Mouse (Mus musculus): ENCODE measurements at regions not wholly inside any gene's neighbourhood (a gene's known extent, or its start where the extent isn't known, plus 50 kb on each side); places are given as distances from the start of the nearest gene placed in this dataset.
A peak's percentile ranks its signal among the peaks of the same experiment; 100 is the strongest.

DNA sequence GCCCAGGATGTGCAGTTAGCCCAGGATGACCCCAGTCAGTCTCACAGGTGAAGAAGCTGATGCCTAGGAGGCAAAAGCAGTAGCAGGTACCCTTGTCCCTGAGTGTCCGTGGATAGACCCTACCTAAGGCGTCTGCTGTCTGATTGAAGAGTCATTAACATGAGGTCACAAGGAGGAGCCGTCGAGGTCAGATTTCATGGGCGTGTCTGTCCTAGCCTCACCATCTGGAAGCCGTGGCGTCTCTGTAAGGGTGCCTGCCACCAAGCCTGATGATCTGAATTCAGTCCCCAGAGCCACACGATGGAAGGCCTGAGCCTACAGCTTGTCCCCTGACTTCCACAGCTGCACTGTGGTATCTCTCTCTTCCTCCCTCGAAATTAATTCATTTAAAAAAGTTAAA, 88.9 kb upstream of the Haao start:
- no peak for DNase-seq (ENCODE audit: extremely low read depth, low read depth, low spot score)

GRCm38 (mm10) chr17:83935969-83936368, 88.2 kb upstream of the Haao start:
- no peak for DNase-seq (ENCODE audit: extremely low read depth, low read depth, low spot score)

GRCm38 (mm10) chr17:83935232-83935631, 87.5 kb upstream of the Haao start:
- no peak for DNase-seq (ENCODE audit: extremely low read depth, low read depth, low spot score)

DNA sequence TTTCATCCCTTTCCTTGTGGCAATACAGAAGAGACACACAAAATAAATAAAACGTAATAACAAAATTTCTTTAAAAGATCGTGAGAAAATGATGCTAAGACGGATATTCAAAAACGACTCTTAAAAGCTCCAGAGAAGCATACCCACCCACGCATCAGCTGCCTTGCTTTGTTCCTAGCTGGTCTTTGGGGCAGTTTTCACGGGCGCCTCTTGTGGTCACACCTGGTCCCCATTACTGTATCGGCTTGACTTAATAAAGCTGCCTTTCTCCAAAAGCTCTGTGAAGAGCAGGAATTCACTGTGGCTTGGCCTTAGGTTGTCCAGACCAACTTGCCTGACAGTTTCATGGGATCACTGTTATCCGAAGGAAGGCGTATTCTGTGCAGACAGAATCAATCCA, 86.0 kb upstream of the Haao start:
- DNase-seq (ENCODE audit: extremely low read depth, low read depth, low spot score) = no peak

GRCm38 (mm10) chr17:83930401-83930800, 82.6 kb upstream of the Haao start:
- no peak for DNase-seq (ENCODE audit: extremely low read depth, low read depth, low spot score)

DNA sequence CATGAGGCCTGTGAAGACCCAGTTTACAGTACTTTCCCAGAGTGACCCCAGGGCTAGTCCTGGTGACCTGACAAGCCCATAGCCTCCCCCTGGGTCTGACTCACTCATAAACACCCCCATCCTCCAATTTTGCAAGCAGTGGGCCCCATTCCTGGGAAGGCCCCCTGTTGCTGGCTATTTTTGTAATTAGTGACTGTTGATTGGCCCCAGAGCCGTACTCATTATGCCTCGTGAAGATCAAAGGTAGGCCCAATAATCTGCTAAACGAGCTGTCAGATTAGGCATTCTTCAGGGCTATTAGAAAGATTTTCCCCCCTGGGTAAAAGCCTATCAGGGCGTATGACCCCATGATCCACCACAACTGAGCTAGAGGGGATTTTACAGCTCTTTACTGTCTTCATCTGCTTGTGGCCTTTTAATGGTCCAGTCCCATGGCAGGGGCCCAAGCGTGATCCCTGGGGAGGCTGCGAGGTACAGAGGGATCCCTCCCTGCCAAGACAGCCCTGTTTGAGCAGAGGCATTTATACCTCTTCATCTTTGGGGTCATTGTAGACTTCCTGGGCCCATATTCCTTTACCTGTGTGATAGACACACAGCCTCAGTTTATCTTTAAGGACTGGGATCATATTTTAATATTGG, 80.1 kb upstream of the Haao start:
- DNase-seq (ENCODE audit: extremely low read depth, low read depth, low spot score) = no peak

GRCm38 (mm10) chr17:83924259-83924922, 76.6 kb upstream of the Haao start:
- no peak for DNase-seq (ENCODE audit: extremely low read depth, low read depth, low spot score)

GRCm38 (mm10) chr17:83920894-83921293, 73.1 kb upstream of the Haao start:
- DNase-seq (ENCODE audit: extremely low read depth, low read depth, low spot score) = no peak

DNA sequence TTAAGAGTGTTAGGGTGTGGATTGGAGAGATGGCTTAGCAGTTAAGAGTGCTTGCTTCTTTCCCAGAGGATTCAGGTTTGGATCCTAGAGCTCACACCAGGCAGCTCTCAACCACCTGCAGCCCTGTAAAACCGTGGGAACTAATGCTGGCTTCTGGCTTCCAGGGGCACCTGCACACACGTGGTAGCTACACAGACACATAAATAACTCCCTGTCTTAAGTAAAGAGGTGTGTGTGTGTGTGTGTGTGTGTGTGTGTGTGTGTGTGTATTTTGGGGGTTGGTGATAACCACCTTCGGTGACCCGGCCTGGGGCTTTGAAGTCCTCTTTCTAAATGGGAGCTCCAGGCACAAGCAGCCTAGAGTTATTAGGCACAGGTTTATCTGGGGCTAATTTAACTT, 72.5 kb upstream of the Haao start:
- no peak for DNase-seq (ENCODE audit: extremely low read depth, low read depth, low spot score)

DNA sequence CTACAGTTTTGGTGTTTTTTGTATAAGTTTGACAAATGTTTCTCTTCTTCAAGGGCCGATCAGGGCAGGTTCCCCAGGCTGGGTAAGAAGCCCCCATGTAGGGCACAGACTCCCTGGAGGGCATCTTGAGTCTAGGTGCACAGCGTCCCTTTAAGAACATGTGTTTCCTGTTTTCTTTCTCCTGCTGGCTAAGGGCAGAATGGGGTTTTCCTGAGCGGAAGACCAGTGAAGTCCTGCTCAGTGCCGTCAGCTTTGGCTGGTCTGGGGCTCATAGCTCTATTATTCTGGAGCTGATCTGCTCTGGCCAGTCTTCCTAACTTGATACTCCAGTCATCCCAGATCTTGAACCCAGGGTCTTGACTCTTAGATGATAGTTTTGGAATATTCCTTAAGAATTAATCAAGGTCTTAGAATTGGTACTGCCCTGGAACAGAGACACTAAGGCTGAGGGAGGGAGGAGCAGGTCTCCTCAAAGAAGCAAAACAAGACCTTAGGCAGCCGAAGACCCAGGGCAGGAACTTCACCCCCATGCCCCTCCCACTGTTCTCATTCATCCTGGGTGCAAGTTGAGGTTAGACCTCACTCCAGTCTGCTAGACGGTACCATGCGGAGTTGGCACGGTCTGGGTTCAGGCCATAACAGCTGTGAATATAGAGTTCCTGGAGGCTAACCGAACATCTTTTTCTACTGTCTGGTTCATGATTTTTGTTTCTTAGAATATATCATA, 70.8 kb upstream of the Haao start:
- no peak for DNase-seq (ENCODE audit: extremely low read depth, low read depth, low spot score)

DNA sequence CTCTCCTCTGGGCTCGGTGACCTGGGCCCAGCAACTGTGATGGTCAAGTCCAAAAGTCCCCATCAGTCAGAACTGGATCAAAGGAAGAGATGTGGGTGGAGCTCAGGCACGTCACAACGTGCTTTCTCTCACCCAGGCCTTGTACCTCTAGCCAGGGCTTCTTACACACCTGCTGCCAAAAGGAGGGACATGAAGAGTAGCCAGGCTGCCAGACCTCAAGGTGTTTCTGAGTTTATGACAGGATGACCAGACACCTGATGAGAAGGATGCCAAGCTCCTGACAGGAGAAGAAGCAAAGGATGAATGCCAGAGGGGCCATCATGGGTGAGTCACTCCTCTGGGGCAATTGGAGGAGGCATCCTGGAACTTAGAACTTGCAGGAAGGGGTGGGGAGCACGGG, 70.0 kb upstream of the Haao start:
- DNase-seq (ENCODE audit: extremely low read depth, low read depth, low spot score) = no peak

DNA sequence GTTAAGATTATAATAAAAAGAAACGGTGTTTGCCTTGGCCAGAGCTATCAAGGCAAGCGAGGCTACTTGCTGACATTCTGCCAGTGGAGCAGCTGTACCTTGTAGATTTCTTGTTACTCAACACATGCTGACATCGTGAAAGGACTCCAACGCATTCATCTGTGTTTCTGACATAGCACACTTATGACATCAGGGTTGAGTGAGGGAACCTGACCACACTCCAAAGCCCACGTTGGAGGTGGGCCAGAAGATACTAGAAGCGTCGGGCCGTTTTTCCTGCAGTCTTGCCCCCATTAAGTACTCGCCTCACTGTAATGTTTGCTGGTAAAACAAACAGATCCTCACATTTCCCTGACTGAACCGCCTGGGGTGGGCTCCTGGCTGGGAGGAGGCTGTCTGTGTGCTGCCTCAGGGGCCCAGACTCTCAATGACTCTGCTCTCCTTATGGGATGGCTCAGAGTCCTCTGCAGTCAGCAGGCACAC, 69.0 kb upstream of the Haao start:
- peak; percentile 64 for DNase-seq (ENCODE audit: extremely low read depth, low read depth, low spot score)

- DNase-seq (ENCODE audit: extremely low read depth, low read depth, low spot score) = no peak
Measured at GRCm38 (mm10) chr17:83915034-83915433, 67.3 kb upstream of the Haao start.

DNA sequence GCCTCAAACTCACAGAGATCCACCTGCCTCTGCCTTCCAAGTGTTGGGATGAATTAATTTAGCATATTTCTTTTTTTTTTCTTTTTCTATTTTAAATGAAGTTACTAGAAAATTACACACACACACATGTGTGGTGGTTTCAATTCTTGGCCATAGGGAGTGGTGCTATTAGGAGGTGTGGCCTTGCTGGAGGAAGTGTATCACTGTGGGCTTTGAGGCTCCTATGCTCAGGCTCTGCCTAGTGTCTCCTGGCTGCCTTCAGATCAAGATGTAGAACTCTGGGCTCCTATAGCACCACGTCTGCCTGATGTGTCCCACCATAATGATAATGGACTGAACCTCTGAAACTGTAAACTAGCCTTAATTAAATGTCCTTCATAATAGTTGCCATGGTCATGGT, 66.8 kb upstream of the Haao start:
- no peak for DNase-seq (ENCODE audit: extremely low read depth, low read depth, low spot score)

DNA sequence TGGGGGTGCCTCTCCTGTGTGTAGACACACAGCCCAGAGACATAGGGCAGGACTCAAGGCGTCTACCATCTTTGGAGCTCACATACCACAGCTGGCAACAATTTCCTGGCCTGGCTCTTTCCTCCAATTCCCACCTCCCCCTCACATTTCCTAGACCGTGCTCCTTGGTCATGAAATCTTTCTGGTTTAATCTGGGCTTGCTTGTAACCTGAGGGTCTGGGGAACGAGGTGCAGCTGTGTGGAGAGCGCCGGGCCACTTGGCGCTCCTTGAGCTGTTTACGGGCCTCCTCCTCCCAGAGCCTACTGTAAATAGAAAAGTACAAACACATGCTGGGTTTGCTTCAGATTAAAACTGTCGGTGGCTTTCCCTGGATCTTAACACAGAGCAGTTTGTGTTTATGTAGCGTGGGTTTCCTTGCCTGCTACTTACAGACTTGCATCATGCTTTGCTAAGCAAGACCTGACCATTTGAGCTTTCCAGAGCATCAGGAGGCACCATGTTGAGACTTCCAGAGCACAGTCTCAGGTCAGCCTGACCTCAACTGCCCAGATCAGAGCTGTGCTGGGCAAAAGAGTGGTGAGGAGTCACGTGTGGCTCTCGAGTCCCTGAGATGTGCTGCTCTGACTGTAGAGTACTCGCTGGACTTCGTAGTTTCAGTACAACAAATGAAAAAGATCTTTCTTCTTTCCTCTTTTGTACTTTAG, 66.1 kb upstream of the Haao start:
- DNase-seq (ENCODE audit: extremely low read depth, low read depth, low spot score) = no peak

GRCm38 (mm10) chr17:83912421-83912820, 64.7 kb upstream of the Haao start:
- DNase-seq (ENCODE audit: extremely low read depth, low read depth, low spot score) = no peak

DNA sequence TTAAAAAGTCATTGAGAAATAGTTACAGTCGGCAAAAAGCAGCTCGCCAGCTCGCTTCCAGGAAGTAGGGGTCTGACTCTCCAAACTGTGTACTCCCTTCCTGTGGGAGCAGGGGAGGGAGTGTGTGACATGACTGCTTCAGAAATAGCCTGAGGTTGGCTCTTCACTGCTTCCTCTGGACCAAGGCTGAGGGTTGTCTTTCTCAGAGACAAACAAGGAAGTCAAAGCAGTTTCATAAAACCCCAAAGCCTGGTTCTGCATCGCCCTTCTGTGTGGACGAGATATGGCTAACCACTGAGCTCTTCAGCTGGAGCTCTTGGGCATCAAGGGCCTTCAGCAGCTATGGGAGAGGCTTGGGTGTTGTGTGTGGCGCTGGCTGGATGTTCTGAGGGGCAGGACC, 61.0 kb upstream of the Haao start:
- no peak for DNase-seq (ENCODE audit: extremely low read depth, low read depth, low spot score)

DNA sequence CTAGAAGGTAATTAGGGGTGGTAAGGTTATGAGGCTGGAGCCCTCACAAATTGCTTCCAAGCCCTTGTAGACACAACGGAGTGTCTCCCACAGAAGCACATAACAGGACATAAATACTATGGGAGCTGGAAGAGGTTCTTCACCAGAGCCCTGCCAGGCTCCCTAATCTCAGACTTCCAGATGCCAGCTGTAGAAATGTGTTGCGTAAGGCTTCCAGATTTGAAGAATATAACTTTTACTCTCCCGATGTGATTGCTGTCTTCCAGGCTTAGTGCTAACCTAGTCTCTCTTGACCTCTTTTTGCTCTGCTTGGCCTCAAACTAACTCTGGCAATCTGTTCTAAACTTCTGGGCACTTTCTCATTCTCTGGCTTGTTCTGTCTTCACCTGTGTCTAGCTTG, 59.8 kb upstream of the Haao start:
- DNase-seq (ENCODE audit: extremely low read depth, low read depth, low spot score) = no peak

DNA sequence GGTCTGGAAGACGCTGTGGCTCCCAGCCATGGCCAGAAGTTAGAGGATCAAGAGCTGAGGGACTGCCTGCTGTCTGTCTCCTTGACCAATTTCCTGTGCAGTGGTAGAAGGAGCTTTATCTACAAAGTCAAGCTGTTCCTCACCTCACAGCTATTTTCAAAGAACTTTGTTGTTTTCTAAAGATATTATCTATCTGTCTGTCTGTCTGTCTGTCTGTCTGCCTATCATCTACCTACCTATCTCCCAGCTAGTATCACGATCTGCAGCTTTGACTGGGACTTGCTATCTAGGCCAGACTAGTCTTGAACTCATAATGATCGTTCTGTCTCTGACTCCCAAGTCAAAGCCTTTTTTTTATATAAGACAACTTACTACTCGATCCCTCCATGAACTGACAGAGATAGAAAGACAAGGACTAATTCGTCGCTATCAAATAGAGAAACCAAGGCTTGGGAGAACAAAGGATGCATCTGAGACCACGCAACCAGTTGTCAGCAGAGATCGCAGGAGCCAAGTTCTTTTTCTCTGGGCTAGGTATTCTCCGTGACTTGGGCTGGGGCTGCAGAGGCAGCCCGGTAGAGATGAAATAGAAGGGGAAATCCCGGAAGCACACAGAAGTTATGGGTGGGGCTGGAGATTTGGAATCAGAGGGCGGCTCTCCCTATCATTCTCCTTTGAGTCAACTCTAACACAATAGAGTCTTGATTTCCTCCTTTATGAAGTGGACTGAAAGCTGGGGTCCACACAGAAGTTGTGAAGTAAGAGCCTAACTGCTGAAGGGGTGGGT, 59.2 kb upstream of the Haao start:
- DNase-seq (ENCODE audit: extremely low read depth, low read depth, low spot score) = no peak

GRCm38 (mm10) chr17:83903467-83903866, 55.7 kb upstream of the Haao start:
- DNase-seq (ENCODE audit: extremely low read depth, low read depth, low spot score) = peak; percentile 75

DNA sequence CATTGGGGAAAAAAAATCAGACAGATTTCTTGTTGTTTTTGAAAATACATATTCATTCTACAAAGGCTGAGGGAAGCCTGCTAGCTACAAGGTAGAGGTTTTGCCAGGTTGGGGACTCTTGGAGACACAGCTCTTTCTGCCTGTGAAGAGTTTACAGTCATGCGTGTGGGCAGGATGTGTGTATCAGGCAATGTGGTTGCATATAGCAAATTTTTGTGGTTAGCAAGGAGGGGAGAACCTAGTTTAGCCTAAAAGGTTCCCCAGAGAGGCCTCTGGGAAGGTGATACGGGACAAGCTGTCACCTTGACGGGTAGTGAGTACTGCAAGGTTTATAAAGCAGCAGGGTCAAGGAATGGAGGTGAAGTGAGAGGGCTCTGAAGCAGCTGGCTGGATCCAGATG, 54.8 kb upstream of the Haao start:
- DNase-seq (ENCODE audit: extremely low read depth, low read depth, low spot score) = no peak
